Mouse (Mus musculus): ENCODE data around the gene Psma4. TPM values are rescaled to one million over a fixed set of nuclear protein-coding genes. Genes with fewer than 3 reads are reported as not detected.
"Not testable (repeated sequence)": the region's sequence is repeated elsewhere in the genome, so short reads cannot be mapped to it uniquely, and the experiment has no call there.

The Psma4 gene
- polyA plus RNA-seq, 1 experiment = 24.6 TPM

DNA sequence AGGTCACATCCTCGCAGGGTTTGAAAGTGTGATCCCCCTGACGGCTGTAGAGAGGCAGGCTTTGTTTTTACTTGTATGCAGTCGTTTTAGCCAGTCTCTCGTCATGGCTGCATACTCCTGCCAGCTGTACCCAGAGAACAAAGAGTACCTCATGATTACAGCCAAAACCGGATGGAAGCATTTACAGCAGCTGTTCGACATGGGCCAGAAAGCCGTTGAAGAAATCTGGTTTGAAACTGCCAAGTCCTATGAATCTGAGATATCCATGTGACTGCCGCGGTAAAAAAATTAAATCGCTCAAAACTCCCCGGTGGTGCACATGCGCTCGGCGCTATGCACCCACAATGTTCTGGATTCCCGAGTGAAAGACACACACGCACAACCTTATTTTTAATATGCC is 4.3 kb upstream of the Psma4 start:
- Histone ChIP-seq H3K27me3 (ENCODE audit: control insufficient read depth, insufficient read depth, low read length) (no peaks in the 10 kb centered on the region), H3K4me3 (ENCODE audit: extremely low read depth, insufficient read depth, insufficient read length) (no peak overlapping the region), H3K36me3 (ENCODE audit: control insufficient read depth, insufficient read depth, low read length) (no peaks in the 10 kb centered on the region), H3K4me1 (ENCODE audit: control insufficient read depth, insufficient read depth, insufficient read length) (no peaks in the 10 kb centered on the region), H3K27ac (ENCODE audit: insufficient read depth, low read length) (no peak overlapping the region)
- 83% methylated on average over 16 of the region's 16 CpGs for WGBS
- DNase-seq (ENCODE audit: low read depth in 1 of 2, low spot score in 2 of 2) = no peak
- TF ChIP-seq CTCF (IDR thresholded peaks at IDR 0.05; ENCODE audit: extremely low read depth, insufficient read depth, insufficient read length, insufficient replicate concordance) (no peak), POLR2A (IDR thresholded peaks at IDR 0.05; ENCODE audit: low read depth, low read length) (no peak)

DNA sequence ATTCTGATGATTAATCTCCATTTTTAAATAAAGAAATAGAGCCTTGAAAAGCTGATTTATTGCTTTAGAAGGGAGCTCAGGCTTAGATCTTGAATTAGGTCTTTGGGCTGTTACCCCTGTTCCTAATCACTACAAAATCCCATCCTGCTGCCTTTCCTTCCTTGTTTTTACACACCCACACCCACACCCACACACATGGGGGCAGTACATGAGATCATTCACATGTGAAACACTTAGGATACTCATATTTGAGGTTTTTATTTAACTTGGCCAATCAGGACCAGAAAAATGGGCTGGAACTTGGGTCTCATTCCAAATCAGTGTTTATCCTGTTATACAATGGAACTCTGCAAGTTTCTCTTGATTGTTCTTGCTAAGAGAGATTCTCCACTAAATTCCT is 1.1 kb upstream of the Psma4 start:
- DNase-seq (ENCODE audit: low read depth in 1 of 2, low spot score in 2 of 2) = no peak
- Histone ChIP-seq H3K27me3 (ENCODE audit: control insufficient read depth, insufficient read depth, low read length) (no peaks in the 10 kb centered on the region), H3K27ac (ENCODE audit: insufficient read depth, low read length) (no peak overlapping the region)

DNA sequence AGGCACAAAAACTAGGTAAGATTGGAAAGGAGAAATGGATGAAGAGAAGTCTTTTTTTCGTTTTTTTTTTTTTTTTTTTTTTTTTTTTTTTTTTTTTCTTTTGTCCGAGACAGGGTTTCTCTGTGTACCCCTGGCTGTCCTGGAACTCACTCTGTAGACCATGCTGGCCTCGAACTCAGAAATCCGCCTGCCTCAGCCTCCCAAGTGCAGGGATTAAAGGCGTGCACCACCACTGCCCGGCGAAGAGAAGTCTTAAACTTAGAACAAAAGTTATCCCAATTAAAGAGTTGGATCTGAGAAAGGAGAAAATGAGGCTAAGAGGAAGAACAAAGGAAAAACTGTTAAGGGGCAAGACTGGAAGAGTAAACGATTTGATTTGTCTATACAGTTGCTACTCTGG is 428 bp upstream of the Psma4 start:
- H3K4me3 ChIP-seq (ENCODE audit: extremely low read depth, insufficient read depth, insufficient read length) = peak overlapping the region; percentile 57

More for the DNA sequence above, 1.1 kb upstream of the Psma4 start:
- H3K4me1 ChIP-seq (ENCODE audit: control insufficient read depth, insufficient read depth, insufficient read length) = 0 out of 2 replicates have a peak, but pooled peaks cover 2% of the 10 kb centered on the region
- no peak for TF ChIP-seq POLR2A (IDR thresholded peaks at IDR 0.05; ENCODE audit: low read depth, low read length)
- no peak for TF ChIP-seq CTCF (IDR thresholded peaks at IDR 0.05; ENCODE audit: extremely low read depth, insufficient read depth, insufficient read length, insufficient replicate concordance)
- H3K4me3 ChIP-seq (ENCODE audit: extremely low read depth, insufficient read depth, insufficient read length) = no peak overlapping the region
- peaks cover 12% of the 10 kb centered on the region for H3K36me3 ChIP-seq (ENCODE audit: control insufficient read depth, insufficient read depth, low read length)

DNA sequence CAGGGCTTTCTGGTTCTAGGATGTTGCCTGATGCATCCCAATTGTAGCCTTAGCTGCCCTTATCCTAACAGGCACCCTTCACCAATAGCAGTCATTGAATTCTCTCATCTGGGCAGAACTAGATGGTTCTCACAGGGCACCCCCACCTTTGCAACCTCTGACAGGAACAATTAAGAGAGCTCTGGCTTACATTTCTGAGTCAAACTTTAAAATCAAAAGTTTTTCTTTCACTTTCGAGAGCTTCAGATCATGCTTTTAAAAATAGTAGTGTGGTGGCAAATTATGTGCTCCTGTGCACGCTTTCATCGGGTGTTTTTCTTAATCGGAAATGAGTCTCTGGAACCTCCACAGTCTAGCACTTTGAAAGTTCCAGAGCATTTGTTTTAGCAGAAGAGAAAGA is 10.5 kb downstream of the Psma4 start:
- no peak overlapping the region for H3K27ac ChIP-seq (ENCODE audit: insufficient read depth, low read length)
- peaks cover 19% of the 10 kb centered on the region for H3K36me3 ChIP-seq (ENCODE audit: control insufficient read depth, insufficient read depth, low read length)
- H3K4me3 ChIP-seq (ENCODE audit: extremely low read depth, insufficient read depth, insufficient read length) = no peak overlapping the region
- H3K4me1 ChIP-seq (ENCODE audit: control insufficient read depth, insufficient read depth, insufficient read length) = no peaks in the 10 kb centered on the region; the same call in 1 of the 2 replicates
- no peak for DNase-seq (ENCODE audit: low read depth in 1 of 2, low spot score in 2 of 2)
- H3K27me3 ChIP-seq (ENCODE audit: control insufficient read depth, insufficient read depth, low read length) = no peaks in the 10 kb centered on the region
- 25% methylated on average over 4 of the region's 4 CpGs for WGBS
- no peak for TF ChIP-seq CTCF (IDR thresholded peaks at IDR 0.05; ENCODE audit: extremely low read depth, insufficient read depth, insufficient read length, insufficient replicate concordance)
- no peak for TF ChIP-seq POLR2A (IDR thresholded peaks at IDR 0.05; ENCODE audit: low read depth, low read length)

More for the DNA sequence above, 428 bp upstream of the Psma4 start:
- not testable (repeated sequence) for H3K4me1 ChIP-seq (ENCODE audit: control insufficient read depth, insufficient read depth, insufficient read length); H3K27me3 ChIP-seq (ENCODE audit: control insufficient read depth, insufficient read depth, low read length); DNase-seq (ENCODE audit: low read depth in 1 of 2, low spot score in 2 of 2); H3K27ac ChIP-seq (ENCODE audit: insufficient read depth, low read length)
- WGBS = 29% methylated on average over 8 of the region's 8 CpGs
- peaks cover 15% of the 10 kb centered on the region for H3K36me3 ChIP-seq (ENCODE audit: control insufficient read depth, insufficient read depth, low read length)

DNA sequence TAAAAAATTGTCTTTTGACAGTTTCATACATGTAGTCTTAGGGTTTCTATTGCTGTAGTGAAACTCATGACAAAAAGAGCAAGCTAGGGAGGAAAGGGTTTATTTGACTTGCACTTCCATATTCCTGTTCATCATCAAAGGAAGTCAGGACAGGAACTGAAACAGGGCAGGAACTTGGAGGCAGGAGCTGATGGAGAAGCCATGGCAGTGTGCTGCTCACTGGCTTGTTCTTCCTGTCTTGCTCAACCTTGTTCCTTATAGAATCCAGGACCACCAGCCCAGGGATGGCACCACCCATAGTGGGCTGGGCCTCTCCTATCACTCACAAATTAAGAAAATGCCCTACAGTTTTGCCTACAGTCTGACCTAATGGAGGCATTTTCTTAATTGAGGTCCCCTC is 13.1 kb downstream of the Psma4 start:
- H3K27me3 ChIP-seq (ENCODE audit: control insufficient read depth, insufficient read depth, low read length) = no peaks in the 10 kb centered on the region
- no peaks in the 10 kb centered on the region; the same call in 1 of the 2 replicates for H3K4me1 ChIP-seq (ENCODE audit: control insufficient read depth, insufficient read depth, insufficient read length)
- TF ChIP-seq CTCF (IDR thresholded peaks at IDR 0.05; ENCODE audit: extremely low read depth, insufficient read depth, insufficient read length, insufficient replicate concordance) = no peak
- TF ChIP-seq POLR2A (IDR thresholded peaks at IDR 0.05; ENCODE audit: low read depth, low read length) = no peak
- H3K4me3 ChIP-seq (ENCODE audit: extremely low read depth, insufficient read depth, insufficient read length) = no peak overlapping the region
- no peak for DNase-seq (ENCODE audit: low read depth in 1 of 2, low spot score in 2 of 2)
- H3K36me3 ChIP-seq (ENCODE audit: control insufficient read depth, insufficient read depth, low read length) = peaks cover 2% of the 10 kb centered on the region
- H3K27ac ChIP-seq (ENCODE audit: insufficient read depth, low read length) = no peak overlapping the region

DNA sequence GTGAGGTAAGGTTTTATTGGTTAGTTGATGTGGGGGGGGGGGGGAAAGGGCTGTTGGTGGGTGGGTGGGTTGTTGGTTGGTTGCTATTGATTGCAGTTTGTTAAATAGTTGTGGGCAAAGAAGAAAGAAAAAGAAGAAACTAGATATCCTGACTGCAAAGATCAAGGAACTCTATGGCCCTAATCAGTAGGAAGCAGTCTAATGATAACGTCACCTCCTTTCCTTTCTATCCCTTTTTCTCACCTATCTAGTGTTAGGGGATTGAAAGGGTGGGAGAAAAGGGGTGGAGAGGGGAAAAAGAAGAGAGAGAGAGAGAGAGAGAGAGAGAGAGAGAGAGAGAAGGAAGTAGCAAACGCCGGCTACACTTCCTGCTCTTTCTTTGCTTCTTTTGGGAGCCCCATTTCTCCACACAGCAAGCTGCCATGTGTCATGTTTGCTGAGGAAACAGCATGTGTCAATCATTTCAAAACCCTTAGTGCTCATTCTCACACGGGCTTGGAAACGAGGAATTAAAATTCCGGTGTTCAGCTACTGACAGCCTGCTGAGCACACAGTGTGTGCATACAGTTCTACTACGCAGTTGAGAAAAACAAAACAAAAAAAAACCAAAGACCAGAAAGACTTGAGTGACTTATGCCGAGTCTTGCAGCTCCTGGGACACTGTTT is 19.5 kb downstream of the Psma4 start:
- WGBS = 50% methylated on average over 8 of the region's 8 CpGs
- Histone ChIP-seq H3K27ac (ENCODE audit: insufficient read depth, low read length) (no peak overlapping the region), H3K36me3 (ENCODE audit: control insufficient read depth, insufficient read depth, low read length) (no peaks in the 10 kb centered on the region), H3K4me3 (ENCODE audit: extremely low read depth, insufficient read depth, insufficient read length) (no peak overlapping the region), H3K27me3 (ENCODE audit: control insufficient read depth, insufficient read depth, low read length) (no peaks in the 10 kb centered on the region; the same call in 1 of the 2 replicates), H3K4me1 (ENCODE audit: control insufficient read depth, insufficient read depth, insufficient read length) (no peaks in the 10 kb centered on the region)
- no peak for DNase-seq (ENCODE audit: low read depth in 1 of 2, low spot score in 2 of 2)
- TF ChIP-seq CTCF (IDR thresholded peaks at IDR 0.05; ENCODE audit: extremely low read depth, insufficient read depth, insufficient read length, insufficient replicate concordance) (no peak), POLR2A (IDR thresholded peaks at IDR 0.05; ENCODE audit: low read depth, low read length) (no peak)

DNA sequence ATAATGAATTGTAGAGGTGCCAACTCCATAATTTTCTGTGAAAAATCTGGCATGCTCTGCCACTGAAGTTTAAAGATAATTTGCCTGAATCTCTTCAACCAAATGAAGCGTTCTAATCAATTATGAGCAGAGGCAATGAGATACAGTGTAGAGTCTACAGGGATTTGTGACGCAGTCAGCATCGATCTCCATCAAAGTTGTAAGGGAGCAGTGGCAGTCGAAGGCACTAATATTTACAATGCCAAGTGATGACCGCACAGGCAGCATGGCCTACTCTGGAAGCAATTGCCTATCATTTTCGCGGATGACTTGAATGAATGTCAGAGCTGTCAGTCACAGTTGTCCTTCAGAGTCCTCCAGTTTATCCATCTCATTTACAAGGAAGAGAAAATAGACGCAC is 30.1 kb downstream of the Psma4 start, which contains the start of gene Chrna5:
TSS of gene Chrna5 (plus strand) at position 207 of the 400 bp plus-strand sequence.
- Histone ChIP-seq H3K36me3 (ENCODE audit: control insufficient read depth, insufficient read depth, low read length) (no peaks in the 10 kb centered on the region), H3K27ac (ENCODE audit: insufficient read depth, low read length) (no peak within 1 kb of the TSS), H3K4me3 (ENCODE audit: extremely low read depth, insufficient read depth, insufficient read length) (peak within 1 kb of the TSS; percentile 54; the same call in 1 of the 2 replicates), H3K4me1 (ENCODE audit: control insufficient read depth, insufficient read depth, insufficient read length) (peaks cover 3% of the 10 kb centered on the region; the same call in 1 of the 2 replicates), H3K27me3 (ENCODE audit: control insufficient read depth, insufficient read depth, low read length) (peaks cover 14% of the 10 kb centered on the region)
- WGBS = 80% methylated on average over 8 of the region's 8 CpGs
- no peak for DNase-seq (ENCODE audit: low read depth in 1 of 2, low spot score in 2 of 2)
- TF ChIP-seq POLR2A (IDR thresholded peaks at IDR 0.05; ENCODE audit: low read depth, low read length) = no peak
- no peak for TF ChIP-seq CTCF (IDR thresholded peaks at IDR 0.05; ENCODE audit: extremely low read depth, insufficient read depth, insufficient read length, insufficient replicate concordance)
